ENCODE assay signal across 8 mouse cellular contexts in genomic region chr2:153631976-153632870, GRCm38 (mm10). TPM values are rescaled to one million over a fixed set of nuclear protein-coding genes. Genes with fewer than 3 reads are reported as not detected.
DNase-seq lines count a peak whose midpoint lies in the region; ATAC-seq and TF ChIP-seq lines count a peak whose summit lies in the region.

Gene Commd7, minus strand, starts transcription at chr2:153632781.

- ATAC-seq in activated CD4-positive, CD25-positive, alpha-beta regulatory T cell, adult 4 months = peak; percentile 83
- ATAC-seq in megakaryocyte, adult 5-6 weeks (ENCODE audit: poor library complexity, severe bottlenecking) = peak; percentile 99

- TF ChIP-seq CTCF in cortical plate, adult 2 months (IDR thresholded peaks at IDR 0.05; ENCODE audit: extremely low read depth, insufficient read depth, low read length) = no peak

- peak; percentile 87 for DNase-seq in gastrocnemius, postnatal 10 days
- peak; percentile 90 for DNase-seq in induced T-regulatory cell, adult 2 months (ENCODE audit: low read depth)
- DNase-seq in left cerebral cortex, adult 8-10 months (ENCODE audit: low spot score in 2 of 2) = peak; percentile 48 to 76
- peak; percentile 89 for DNase-seq in right cerebral cortex, adult 18-20 months
- DNase-seq in urinary bladder, adult 2 months (ENCODE audit: low spot score) = peak; percentile 78

- peak within 1 kb of the TSS; percentile 75 for H3K4me3 ChIP-seq in cortical plate, adult 2 months (ENCODE audit: insufficient read depth, low read length)

- peak within 1 kb of the TSS; percentile 4; the same call in 1 of the 2 replicates for H3K27ac ChIP-seq in cortical plate, adult 2 months (ENCODE audit: insufficient read depth, low read length)

- peak; percentile 54; the same call in 1 of the 2 replicates for TF ChIP-seq POLR2A in cortical plate, adult 2 months (IDR thresholded peaks at IDR 0.05; ENCODE audit: extremely low read depth, insufficient read depth, low read length)

- peaks cover 3% of the 10 kb centered on the region; the same call in 1 of the 2 replicates for H3K4me1 ChIP-seq in cortical plate, adult 2 months (ENCODE audit: control insufficient read depth, insufficient read depth, low read length)

RNA-seq across cellular contexts. Expression of gene Commd7, which starts in this region (rescaled TPM):
- 100 to 1,000 TPM; 109 to 128 TPM for polyA plus RNA-seq in activated CD4-positive, CD25-positive, alpha-beta regulatory T cell, adult 4 months (2017; shearing (Covaris generic))
- 29.2 and 31.3 TPM in 2 replicates for polyA plus RNA-seq in cortical plate, adult 2 months (2012; rRNA removed)
- total RNA-seq in gastrocnemius, postnatal 10 days (2021) = 10 to 100 TPM; 16.6 to 21.5 TPM
- 10 to 100 TPM; 26.1 to 31.6 (median 28.6) TPM for total RNA-seq in left cerebral cortex, adult 8-10 months (2022)
- 41.6 and 47.2 TPM in 2 replicates for total RNA-seq in megakaryocyte, adult 5-6 weeks (2015)
- total RNA-seq in megakaryocyte, adult 5-6 weeks (2017) = 30.3 and 34.1 TPM in 2 replicates
- 33.4 TPM in 2 replicates for polyA plus RNA-seq in urinary bladder, adult 2 months (2012; rRNA removed)

Comparison
In these comparisons a context has a peak if more than half of its experiments do, and no peak if none do; other contexts are left out.
1. Peak in every context shown above with its lines: DNase-seq, ATAC-seq, H3K4me3 ChIP-seq and H3K27ac ChIP-seq.